Mouse (Mus musculus) limb, embryonic 11.5 days (tissue): ENCODE measurements around the gene Rab6b. TPM values are rescaled to one million over a fixed set of nuclear protein-coding genes. Genes with fewer than 3 reads are reported as not detected.
A peak's percentile ranks its signal among the peaks of the same experiment; 100 is the strongest.
"Not testable (repeated sequence)": the region's sequence is repeated elsewhere in the genome, so short reads cannot be mapped to it uniquely, and the experiment has no call there.

Experiments used
- ATAC-seq: fragments of 200-750 bp; cut with Nextera tagmentation; 2 replicates; pipeline ENCODE4 v1.8.0; 2017; ENCODE audit warnings: low read depth; ENCODE audit not compliant: insufficient number of reproducible peaks, low FRiP score, low TSS enrichment
- DNase-seq: peaks from one replicate; pipeline ENCODE4 v3.0.0-alpha.2; 2015; ENCODE audit warnings: low spot score
- H3K27ac ChIP-seq: fragments of 300-500 bp; sonication (generic); replicated peaks from 2 replicates; pipeline ENCODE4 v1.5.1; 2014; ENCODE audit warnings: low read depth, mild to moderate bottlenecking, low read length
- H3K27me3 ChIP-seq: fragments of 300-500 bp; sonication (generic); 2 replicates; pipeline ENCODE4 v1.6.1; 2014; ENCODE audit warnings: mild to moderate bottlenecking, low read length, mixed read lengths; ENCODE audit not compliant: control insufficient read depth, insufficient read depth
- H3K36me3 ChIP-seq: fragments of 300-500 bp; sonication (generic); 2 replicates; pipeline ENCODE4 v1.6.1; 2014; ENCODE audit warnings: mild to moderate bottlenecking, low read length, moderate library complexity, mixed read lengths; ENCODE audit not compliant: control insufficient read depth, insufficient read depth
- H3K4me1 ChIP-seq: fragments of 300-500 bp; sonication (generic); 2 replicates; pipeline ENCODE4 v1.6.1; 2014; ENCODE audit warnings: low read length, mixed read lengths; ENCODE audit not compliant: control insufficient read depth, insufficient read depth
- H3K4me2 ChIP-seq: fragments of 300-500 bp; sonication (generic); 2 replicates; pipeline ENCODE4 v1.6.1; 2014; ENCODE audit warnings: low read depth, mild to moderate bottlenecking, moderate library complexity; ENCODE audit not compliant: severe bottlenecking
- H3K4me3 ChIP-seq: fragments of 300-500 bp; sonication (generic); 2 replicates; pipeline ENCODE4 v1.5.1; 2014; ENCODE audit warnings: low read depth, low read length
- H3K9ac ChIP-seq: fragments of 300-500 bp; sonication (generic); 2 replicates; pipeline ENCODE4 v1.6.1; 2014; ENCODE audit warnings: mild to moderate bottlenecking, low read length
- H3K9me3 ChIP-seq: fragments of 300-500 bp; sonication (generic); 2 replicates; pipeline ENCODE4 v1.6.1; 2016; ENCODE audit warnings: low read length; ENCODE audit not compliant: control insufficient read depth
- WGBS: fragments of 180-500 bp; shearing (Covaris S2); extraction: QIAGEN DNeasy Blood & Tissue Kit; methylation state at CpG from one replicate; pipeline ENCODE4 v1.1.7; 2014; 5-methylcytosine and 5-hydroxymethylcytosine counted together
- polyA plus RNA-seq: library from polyadenylated mRNA; unstranded; fragments of >200 nt; fragmentation: Nextera tagmentation; extraction: Ambion mirVana; gene quantifications from 2 replicates; pipeline ENCODE4 v1.2.1, GENCODE M21; 2014

Gene Rab6b
- polyA plus RNA-seq, 1 experiment from 2014 or later: 1.9 TPM

- 88% methylated on average over 2 of the region's 2 CpGs for WGBS
Observed at GRCm38 (mm10) chr9:103154568-103154967, 43.0 kb downstream of the Rab6b start.

GRCm38 (mm10) chr9:103155158-103155557, 43.6 kb downstream of the Rab6b start:
- H3K27ac ChIP-seq, H3K27me3 ChIP-seq, H3K36me3 ChIP-seq, DNase-seq, ATAC-seq, H3K9me3 ChIP-seq, H3K9ac ChIP-seq, H3K4me1 ChIP-seq, H3K4me2 ChIP-seq, H3K4me3 ChIP-seq: not testable (repeated sequence)
- WGBS: 90% methylated on average over 7 of the region's 7 CpGs

More at GRCm38 (mm10) chr9:103154568-103154967, 43.0 kb downstream of the Rab6b start:
- ATAC-seq: no peak
- Histone ChIP-seq H3K4me1 (no peaks in the 10 kb centered on the region), H3K27me3 (no peaks in the 10 kb centered on the region), H3K36me3 (no peaks in the 10 kb centered on the region), H3K9me3 (no peaks in the 10 kb centered on the region), H3K9ac (no peak overlapping the region), H3K27ac (no peak overlapping the region), H3K4me2 (no peak overlapping the region), H3K4me3 (no peak overlapping the region)
- DNase-seq: no peak

GRCm38 (mm10) chr9:103163806-103164205, 52.2 kb downstream of the Rab6b start:
- no peak for ATAC-seq
- Histone ChIP-seq H3K4me2 (no peak overlapping the region), H3K36me3 (no peaks in the 10 kb centered on the region), H3K4me1 (no peaks in the 10 kb centered on the region), H3K9ac (no peak overlapping the region), H3K9me3 (no peaks in the 10 kb centered on the region), H3K27me3 (no peaks in the 10 kb centered on the region; the same call in 1 of the 2 replicates), H3K4me3 (no peak overlapping the region), H3K27ac (no peak overlapping the region)
- 77% methylated on average over 15 of the region's 15 CpGs for WGBS
- no peak for DNase-seq

- Histone ChIP-seq H3K4me2 (no peak overlapping the region), H3K4me3 (no peak overlapping the region), H3K27ac (no peak overlapping the region), H3K4me1 (no peaks in the 10 kb centered on the region), H3K36me3 (no peaks in the 10 kb centered on the region), H3K9ac (no peak overlapping the region), H3K9me3 (no peaks in the 10 kb centered on the region), H3K27me3 (no peaks in the 10 kb centered on the region; the same call in 1 of the 2 replicates)
- no peak for DNase-seq
- ATAC-seq: no peak
- WGBS: 77% methylated on average over 6 of the region's 6 CpGs
Observed at GRCm38 (mm10) chr9:103168046-103168445, 56.5 kb downstream of the Rab6b start.

GRCm38 (mm10) chr9:103168771-103169170, 57.2 kb downstream of the Rab6b start:
- ATAC-seq (no peak), DNase-seq (no peak)
- Histone ChIP-seq H3K4me3 (no peak overlapping the region), H3K4me1 (no peaks in the 10 kb centered on the region), H3K4me2 (no peak overlapping the region), H3K27ac (no peak overlapping the region), H3K9me3 (no peaks in the 10 kb centered on the region), H3K36me3 (no peaks in the 10 kb centered on the region), H3K9ac (no peak overlapping the region), H3K27me3 (no peaks in the 10 kb centered on the region)
- WGBS: 52% methylated on average over 7 of the region's 7 CpGs

- no peaks in the 10 kb centered on the region for H3K9me3 ChIP-seq
- ATAC-seq (no peak), DNase-seq (no peak)
- H3K4me2 ChIP-seq: no peak overlapping the region
- H3K4me3 ChIP-seq: no peak overlapping the region
- H3K27me3 ChIP-seq: no peaks in the 10 kb centered on the region
- no peak overlapping the region for H3K27ac ChIP-seq
- H3K9ac ChIP-seq: no peak overlapping the region
- no peaks in the 10 kb centered on the region for H3K36me3 ChIP-seq
- WGBS: 60% methylated on average over 6 of the region's 6 CpGs
- no peaks in the 10 kb centered on the region for H3K4me1 ChIP-seq
Observed at GRCm38 (mm10) chr9:103174771-103175519, 63.4 kb downstream of the Rab6b start.

- no peaks in the 10 kb centered on the region for H3K9me3 ChIP-seq
- 95% methylated on average over 7 of the region's 7 CpGs for WGBS
- H3K4me1 ChIP-seq: no peaks in the 10 kb centered on the region
- H3K9ac ChIP-seq: no peak overlapping the region
- H3K27me3 ChIP-seq: no peaks in the 10 kb centered on the region
- H3K36me3 ChIP-seq: no peaks in the 10 kb centered on the region
- ATAC-seq (no peak), DNase-seq (no peak)
- no peak overlapping the region for H3K4me3 ChIP-seq
- no peak overlapping the region for H3K4me2 ChIP-seq
- no peak overlapping the region for H3K27ac ChIP-seq
Observed at GRCm38 (mm10) chr9:103175692-103176091, 64.1 kb downstream of the Rab6b start.

GRCm38 (mm10) chr9:103180303-103180702, 68.7 kb downstream of the Rab6b start:
- DNase-seq (no peak), ATAC-seq (no peak)
- Histone ChIP-seq H3K36me3 (no peaks in the 10 kb centered on the region), H3K9ac (peak overlapping the region; percentile 65; the same call in 1 of the 2 replicates), H3K4me1 (no peaks in the 10 kb centered on the region), H3K4me3 (no peak overlapping the region; the same call in 1 of the 2 replicates), H3K4me2 (peak overlapping the region; percentile 59; the same call in 1 of the 2 replicates), H3K27ac (no peak overlapping the region), H3K9me3 (no peaks in the 10 kb centered on the region), H3K27me3 (no peaks in the 10 kb centered on the region)
- 69% methylated on average over 3 of the region's 3 CpGs for WGBS
